Mouse (Mus musculus): ENCODE data around the gene Diras2. TPM values are rescaled to one million over a fixed set of nuclear protein-coding genes. Genes with fewer than 3 reads are reported as not detected.

Gene Diras2
- total RNA-seq (2014; rRNA removed) (57.1 and 68.2 TPM in 2 replicates), polyA plus RNA-seq (2015; fragmentation: Nextera tagmentation; extraction: Ambion mirVana) (6.8 and 7.0 TPM in 2 replicates)

DNA sequence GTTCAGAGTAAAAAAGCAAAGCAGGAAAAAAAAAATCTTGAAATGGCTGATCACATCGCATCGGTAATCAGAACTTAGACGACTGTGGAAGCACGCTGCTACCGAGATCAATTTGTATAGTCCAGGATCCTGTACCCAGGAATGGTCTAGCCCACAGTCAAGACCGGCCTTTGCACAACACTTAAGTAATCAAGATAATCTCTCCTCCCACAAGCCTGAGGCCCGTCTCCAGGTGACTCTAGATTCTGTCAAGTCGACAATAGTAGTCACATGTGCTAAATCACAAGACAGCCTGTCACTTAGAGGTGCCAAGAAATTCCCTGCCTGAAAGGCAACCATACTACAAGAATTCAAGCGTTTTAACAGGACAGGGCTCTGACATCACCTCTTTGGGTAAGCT, at the start of gene Diras2:
Gene Diras2, minus strand, starts transcription at position 159 of the 400 bp plus-strand sequence.
- no peaks in the 10 kb centered on the region for H3K27me3 ChIP-seq (ENCODE audit: insufficient read depth, low read length)
- H3K4me1 ChIP-seq (ENCODE audit: insufficient read depth, low read length) = no peaks in the 10 kb centered on the region
- H3K9ac ChIP-seq (replicated peaks; ENCODE audit: low read length, poor library complexity, severe bottlenecking) = peak within 1 kb of the TSS; percentile 82
- H3K4me3 ChIP-seq (ENCODE audit: low read depth, low read length) = peak within 1 kb of the TSS; percentile 72
- no peak for DNase-seq (ENCODE audit: low spot score)
- no peaks in the 10 kb centered on the region for H3K36me3 ChIP-seq (ENCODE audit: insufficient read depth, low read length)
- no peak for ATAC-seq (ENCODE audit: low FRiP score)
- WGBS = 45% methylated on average over 9 of the region's 9 CpGs
- H3K9me3 ChIP-seq (ENCODE audit: low read length) = no peaks in the 10 kb centered on the region
- peak within 1 kb of the TSS; percentile 85 for H3K27ac ChIP-seq (ENCODE audit: low read depth, low read length)
- peak within 1 kb of the TSS; percentile 72 for H3K4me2 ChIP-seq (ENCODE audit: low read depth, low read length, poor library complexity, severe bottlenecking)
- no peak for TF ChIP-seq CTCF (IDR thresholded peaks at IDR 0.05)

DNA sequence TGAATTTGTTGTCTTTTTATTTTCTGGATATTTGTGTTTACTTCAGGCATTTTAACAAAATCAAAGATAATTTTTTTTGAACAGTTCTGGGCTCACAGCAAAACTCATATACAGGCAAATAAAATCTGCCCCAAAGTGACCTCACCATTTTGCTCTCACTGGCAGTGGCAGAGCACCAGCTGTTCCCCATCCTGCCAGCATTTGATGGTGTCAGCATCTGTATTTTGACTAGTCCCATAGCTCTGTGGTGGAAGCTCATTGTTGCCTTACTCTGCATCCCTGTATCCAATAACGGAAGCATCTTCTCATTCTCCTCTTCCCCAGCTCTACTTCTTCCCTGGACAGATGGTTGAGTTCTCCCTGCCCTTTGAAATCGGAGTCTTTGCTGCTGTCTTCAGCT, 47.7 kb upstream of the Diras2 start:
- no peak overlapping the region for H3K27ac ChIP-seq (ENCODE audit: low read depth, low read length)
- peaks cover 10% of the 10 kb centered on the region; the same call in 1 of the 2 replicates for H3K27me3 ChIP-seq (ENCODE audit: insufficient read depth, low read length)
- H3K9ac ChIP-seq (replicated peaks; ENCODE audit: low read length, poor library complexity, severe bottlenecking) = no peak overlapping the region
- H3K9me3 ChIP-seq (ENCODE audit: low read length) = no peaks in the 10 kb centered on the region
- DNase-seq (ENCODE audit: low spot score) = no peak
- H3K4me3 ChIP-seq (ENCODE audit: low read depth, low read length) = no peak overlapping the region
- 86% methylated on average over 2 of the region's 2 CpGs for WGBS
- H3K36me3 ChIP-seq (ENCODE audit: insufficient read depth, low read length) = no peaks in the 10 kb centered on the region
- H3K4me2 ChIP-seq (ENCODE audit: low read depth, low read length, poor library complexity, severe bottlenecking) = no peak overlapping the region
- ATAC-seq (ENCODE audit: low FRiP score) = no peak
- H3K4me1 ChIP-seq (ENCODE audit: insufficient read depth, low read length) = peaks cover 6% of the 10 kb centered on the region; the same call in 1 of the 2 replicates
- TF ChIP-seq CTCF (IDR thresholded peaks at IDR 0.05) = no peak

DNA sequence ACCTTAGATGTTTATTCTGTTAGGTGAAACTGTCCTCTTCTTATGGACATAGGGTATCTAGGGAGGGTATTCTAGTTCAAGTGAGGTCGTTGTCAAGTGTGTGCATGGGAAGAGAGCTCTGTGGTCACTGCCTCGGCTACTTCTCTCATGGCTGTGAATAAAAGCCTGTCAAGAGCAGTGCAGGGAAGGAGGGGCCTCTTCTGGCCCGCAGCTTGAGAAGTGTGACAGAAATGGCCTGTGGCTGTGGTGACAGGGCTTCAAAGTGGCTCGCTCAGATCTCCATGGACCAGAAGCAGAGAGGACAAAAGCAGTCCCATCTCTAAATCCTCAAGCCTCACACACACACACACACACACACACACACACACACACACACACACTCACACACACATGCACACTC, 46.9 kb upstream of the Diras2 start:
- H3K36me3 ChIP-seq (ENCODE audit: insufficient read depth, low read length) = no peaks in the 10 kb centered on the region
- 31% methylated on average over 4 of the region's 4 CpGs for WGBS
- DNase-seq (ENCODE audit: low spot score) = no peak
- no peak for TF ChIP-seq CTCF (IDR thresholded peaks at IDR 0.05)
- H3K4me2 ChIP-seq (ENCODE audit: low read depth, low read length, poor library complexity, severe bottlenecking) = no peak overlapping the region
- H3K4me3 ChIP-seq (ENCODE audit: low read depth, low read length) = no peak overlapping the region
- ATAC-seq (ENCODE audit: low FRiP score) = no peak
- H3K9ac ChIP-seq (replicated peaks; ENCODE audit: low read length, poor library complexity, severe bottlenecking) = no peak overlapping the region
- H3K9me3 ChIP-seq (ENCODE audit: low read length) = no peaks in the 10 kb centered on the region
- H3K27ac ChIP-seq (ENCODE audit: low read depth, low read length) = no peak overlapping the region
- H3K27me3 ChIP-seq (ENCODE audit: insufficient read depth, low read length) = peaks cover 7% of the 10 kb centered on the region; the same call in 1 of the 2 replicates
- 0 out of 2 replicates have a peak, but pooled peaks cover 4% of the 10 kb centered on the region for H3K4me1 ChIP-seq (ENCODE audit: insufficient read depth, low read length)

DNA sequence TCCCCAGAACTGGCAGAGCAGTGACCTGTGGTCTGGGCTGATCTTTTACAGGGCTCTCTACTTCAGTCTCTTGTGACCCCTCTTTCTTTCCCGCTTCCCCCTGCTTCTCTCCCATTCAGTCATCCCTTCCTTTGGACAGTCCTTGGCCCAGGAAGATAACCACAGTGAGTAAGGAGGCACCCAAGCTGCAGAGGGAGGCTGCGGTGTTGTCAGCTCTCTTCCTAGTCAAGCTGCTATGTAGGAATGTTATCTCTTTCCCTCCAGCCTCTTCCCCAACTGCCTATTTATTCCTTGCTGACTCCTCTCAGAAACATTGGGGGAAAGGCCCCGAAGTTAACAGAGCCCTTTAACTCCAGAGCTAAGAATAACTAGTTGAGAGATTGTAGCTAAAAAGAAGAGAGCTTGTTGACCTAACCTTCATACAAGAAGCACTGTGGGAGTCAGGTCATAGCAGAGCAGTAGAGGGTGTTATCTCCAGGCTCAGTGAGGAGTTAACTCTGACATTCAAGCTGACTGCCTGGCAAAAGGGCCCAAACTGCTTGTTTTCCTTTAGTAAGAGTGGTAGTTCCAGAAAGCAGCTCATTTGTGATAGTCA, 46.3 kb upstream of the Diras2 start:
- TF ChIP-seq CTCF (IDR thresholded peaks at IDR 0.05) = no peak
- Histone ChIP-seq H3K9ac (replicated peaks; ENCODE audit: low read length, poor library complexity, severe bottlenecking) (no peak overlapping the region), H3K27me3 (ENCODE audit: insufficient read depth, low read length) (peaks cover 2% of the 10 kb centered on the region; the same call in 1 of the 2 replicates), H3K36me3 (ENCODE audit: insufficient read depth, low read length) (no peaks in the 10 kb centered on the region), H3K27ac (ENCODE audit: low read depth, low read length) (no peak overlapping the region), H3K4me2 (ENCODE audit: low read depth, low read length, poor library complexity, severe bottlenecking) (no peak overlapping the region), H3K9me3 (ENCODE audit: low read length) (no peaks in the 10 kb centered on the region), H3K4me1 (ENCODE audit: insufficient read depth, low read length) (0 out of 2 replicates have a peak, but pooled peaks cover 2% of the 10 kb centered on the region), H3K4me3 (ENCODE audit: low read depth, low read length) (no peak overlapping the region)
- ATAC-seq (ENCODE audit: low FRiP score) (no peak), DNase-seq (ENCODE audit: low spot score) (no peak)
- 77% methylated on average over 3 of the region's 3 CpGs for WGBS

DNA sequence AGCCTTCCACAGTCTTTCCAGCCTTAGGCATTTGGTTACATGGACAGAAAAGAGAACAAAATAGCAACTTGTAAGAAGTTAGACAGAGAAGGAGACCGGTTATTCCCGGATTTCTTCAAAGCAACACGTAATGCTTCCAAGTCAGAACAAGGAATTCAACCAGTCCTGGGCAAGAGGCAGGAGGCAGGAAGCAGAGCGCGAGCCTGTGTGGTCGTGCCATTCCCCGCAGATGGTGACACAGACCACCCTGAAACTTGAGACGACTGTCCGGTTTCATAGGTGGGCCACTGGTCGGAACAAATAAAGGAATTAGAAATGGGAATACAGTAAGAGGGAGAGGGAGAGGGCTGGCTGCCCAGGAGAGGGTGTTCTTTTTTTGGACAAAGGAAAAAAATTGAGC, 45.8 kb upstream of the Diras2 start:
- no peaks in the 10 kb centered on the region for H3K9me3 ChIP-seq (ENCODE audit: low read length)
- no peak overlapping the region for H3K27ac ChIP-seq (ENCODE audit: low read depth, low read length)
- 48% methylated on average over 10 of the region's 10 CpGs for WGBS
- H3K9ac ChIP-seq (replicated peaks; ENCODE audit: low read length, poor library complexity, severe bottlenecking) = no peak overlapping the region
- no peaks in the 10 kb centered on the region for H3K36me3 ChIP-seq (ENCODE audit: insufficient read depth, low read length)
- H3K4me3 ChIP-seq (ENCODE audit: low read depth, low read length) = no peak overlapping the region
- no peak for TF ChIP-seq CTCF (IDR thresholded peaks at IDR 0.05)
- no peaks in the 10 kb centered on the region for H3K27me3 ChIP-seq (ENCODE audit: insufficient read depth, low read length)
- H3K4me2 ChIP-seq (ENCODE audit: low read depth, low read length, poor library complexity, severe bottlenecking) = no peak overlapping the region
- ATAC-seq (ENCODE audit: low FRiP score) (no peak), DNase-seq (ENCODE audit: low spot score) (no peak)
- H3K4me1 ChIP-seq (ENCODE audit: insufficient read depth, low read length) = 0 out of 2 replicates have a peak, but pooled peaks cover 2% of the 10 kb centered on the region

DNA sequence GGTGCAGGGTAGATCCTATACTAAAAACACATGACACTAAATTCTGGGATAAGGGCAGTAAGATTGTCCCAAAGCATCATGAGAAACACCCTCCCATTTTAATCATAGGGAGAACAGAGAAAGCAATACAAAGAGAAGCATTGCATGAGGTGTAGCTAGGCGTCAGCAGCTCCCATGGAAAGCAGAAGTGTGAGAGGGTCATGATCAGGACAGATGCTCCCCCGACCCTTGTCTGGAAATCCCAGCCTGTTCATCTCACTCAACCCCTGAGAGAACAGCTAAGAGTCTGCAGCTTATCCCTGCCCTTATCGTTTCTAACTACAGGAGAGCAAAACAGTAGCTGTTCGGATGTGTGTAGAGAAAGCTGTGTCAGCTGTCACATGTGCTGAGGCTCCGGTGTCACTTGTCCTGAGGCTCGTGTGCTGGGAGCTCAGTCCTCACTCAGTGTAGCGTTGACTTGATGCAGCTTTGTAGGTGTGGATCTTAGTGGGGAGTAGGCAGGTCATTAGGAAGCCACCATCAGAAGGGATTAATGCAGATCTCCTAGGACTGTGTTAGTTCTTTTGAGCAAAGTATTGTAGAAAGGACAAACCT, 45.0 kb upstream of the Diras2 start:
- no peak for TF ChIP-seq CTCF (IDR thresholded peaks at IDR 0.05)
- Histone ChIP-seq H3K9ac (replicated peaks; ENCODE audit: low read length, poor library complexity, severe bottlenecking) (no peak overlapping the region), H3K36me3 (ENCODE audit: insufficient read depth, low read length) (no peaks in the 10 kb centered on the region), H3K4me1 (ENCODE audit: insufficient read depth, low read length) (0 out of 2 replicates have a peak, but pooled peaks cover 2% of the 10 kb centered on the region), H3K4me3 (ENCODE audit: low read depth, low read length) (no peak overlapping the region), H3K27ac (ENCODE audit: low read depth, low read length) (no peak overlapping the region), H3K4me2 (ENCODE audit: low read depth, low read length, poor library complexity, severe bottlenecking) (no peak overlapping the region), H3K27me3 (ENCODE audit: insufficient read depth, low read length) (no peaks in the 10 kb centered on the region), H3K9me3 (ENCODE audit: low read length) (no peaks in the 10 kb centered on the region)
- ATAC-seq (ENCODE audit: low FRiP score) (0 out of 2 replicates have a peak, but pooled peaks have one; percentile 34), DNase-seq (ENCODE audit: low spot score) (no peak)
- 63% methylated on average over 7 of the region's 7 CpGs for WGBS

Measured in midbrain, postnatal 0 days (tissue).